Mouse (Mus musculus) ES-E14 (cell line): ENCODE data around the gene Inpp1.

Experiments used
- CHD2 ChIP-seq: IDR thresholded peaks from 2 replicates; pipeline ENCODE4 v1.6.1; 2014; ENCODE audit warnings: mild to moderate bottlenecking, low read depth, low read length, inconsistent platforms
- HCFC1 ChIP-seq: IDR thresholded peaks from 2 replicates; pipeline ENCODE4 v1.6.1; 2012; ENCODE audit warnings: low read length, inconsistent platforms, borderline replicate concordance; ENCODE audit not compliant: insufficient read depth
- MAFK ChIP-seq: IDR thresholded peaks from 2 replicates; pipeline ENCODE4 v1.6.1; 2014; ENCODE audit warnings: mild to moderate bottlenecking, low read depth, low read length, inconsistent platforms; ENCODE audit not compliant: insufficient read depth
- ZNF384 ChIP-seq: IDR thresholded peaks from 2 replicates; pipeline ENCODE4 v1.6.1; 2012; ENCODE audit warnings: low read depth, low read length, inconsistent platforms

DNA sequence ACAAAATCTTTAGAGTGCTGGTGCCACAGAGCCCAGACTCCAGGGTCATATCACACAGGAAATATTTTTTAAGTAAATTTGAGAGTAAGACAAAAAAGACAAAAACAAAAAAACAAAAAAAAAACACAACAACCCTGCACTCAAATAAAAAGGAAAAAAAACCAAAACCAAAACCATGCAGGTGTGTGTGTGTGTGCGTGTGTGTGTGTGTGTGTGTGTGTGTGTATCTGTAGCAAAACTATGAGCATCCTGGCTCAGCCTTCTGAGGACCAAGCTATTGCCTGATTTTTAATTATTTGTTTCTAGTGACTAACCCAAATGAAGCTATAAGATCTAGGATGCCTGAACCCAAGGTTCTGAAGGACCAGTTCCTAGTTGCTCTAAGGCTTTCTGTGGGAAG is 65.9 kb downstream of the Inpp1 start:
- TF ChIP-seq CHD2: no peak
- TF ChIP-seq MAFK: no peak
- TF ChIP-seq ZNF384: no peak
- no peak for TF ChIP-seq HCFC1
